Mouse (Mus musculus) gastrocnemius, postnatal 4 days (tissue): Measurements from ENCODE around the gene Gm28374. TPM values are rescaled to one million over a fixed set of nuclear protein-coding genes. Genes with fewer than 3 reads are reported as not detected.

Experiments used
- microRNA-seq: library from miRNA; unstranded; fragments of <30 nt; microRNA quantifications from one replicate; pipeline ENCODE4 v1.2.0, GENCODE M21; 2021
- total RNA-seq, 2 experiments: library from RNA; stranded (reverse); gene quantifications; 2 replicates each; pipeline ENCODE4 v1.2.3; 2021

Gene Gm28374
- total RNA-seq, 2 experiments from 2014 or later: 0.52 TPM; not detected in 1

Small RNAs within 50 kb of the gene (microRNA-seq; reads per million reads assigned to microRNA genes)
- gene Mir6988: 1.3 reads per million

Other genes starting within 250 kb of the Gm28374 start
- gene Frmd8, start 207.0 kb downstream of the Gm28374 start, total RNA-seq: 10 to 100 TPM; 16.2 to 16.7 TPM
- 1 to 10 TPM; 3.7 to 3.8 TPM for gene Slc25a45, start 204.4 kb downstream of the Gm28374 start, total RNA-seq
- 1 to 10 TPM; 1.5 to 2.6 TPM for gene Tigd3, start 188.1 kb downstream of the Gm28374 start, total RNA-seq
- gene Dpf2, start 169.2 kb downstream of the Gm28374 start, total RNA-seq: 100 to 1,000 TPM in 1 of 2 experiments, 10 to 100 TPM in 1; 97.8 to 121 TPM
- 10 to 100 TPM; 23.1 to 27.4 TPM for gene Cdc42ep2, start 157.4 kb downstream of the Gm28374 start, total RNA-seq
- gene Pola2, start 118.1 kb downstream of the Gm28374 start, total RNA-seq: 10 to 100 TPM; 24.6 to 28.6 TPM
- gene Slc22a20, start 96.1 kb downstream of the Gm28374 start, total RNA-seq: not detected
- 10 to 100 TPM; 70.9 to 79.6 TPM for gene Capn1, start 66.4 kb downstream of the Gm28374 start, total RNA-seq
- 10 to 100 TPM; 28.9 to 30.7 TPM for gene Syvn1, start 35.7 kb downstream of the Gm28374 start, total RNA-seq
- gene Mrpl49, start 24.5 kb downstream of the Gm28374 start, total RNA-seq: 10 to 100 TPM; 45.0 to 46.2 TPM
- gene Fau, start 24.4 kb downstream of the Gm28374 start, total RNA-seq: 1,000 to 10,000 TPM in 1 of 2 experiments, 100 to 1,000 TPM in 1; 949 to 1,029 TPM
- 10 to 100 TPM; 13.2 to 13.4 TPM for gene Znhit2, start 21.1 kb downstream of the Gm28374 start, total RNA-seq
- gene Tm7sf2, start 13.9 kb downstream of the Gm28374 start, total RNA-seq: 10 to 100 TPM in 1 of 2 experiments, 1 to 10 TPM in 1; 9.9 to 14.7 TPM
- 10 to 100 TPM; 35.4 to 37.7 TPM for gene Vps51, start 5.0 kb downstream of the Gm28374 start, total RNA-seq
- not detected for gene Tmem262, start 2.2 kb downstream of the Gm28374 start, total RNA-seq
- 10 to 100 TPM; 28.5 to 34.6 TPM for gene Zfpl1, start 2.7 kb upstream of the Gm28374 start, total RNA-seq
- 1 to 10 TPM; 7.7 to 8.1 TPM for gene Cdca5, start 2.7 kb upstream of the Gm28374 start, total RNA-seq
- under 1 TPM in 1 of 2 experiments, not detected in 1; 0.54 TPM for gene AC131692.1, start 12.2 kb upstream of the Gm28374 start, total RNA-seq
- gene Naaladl1, start 23.5 kb upstream of the Gm28374 start, total RNA-seq: under 1 TPM; 0.27 to 0.44 TPM
- 10 to 100 TPM; 14.8 to 16.2 TPM for gene Sac3d1, start 36.4 kb upstream of the Gm28374 start, total RNA-seq
- gene Snx15, start 46.0 kb upstream of the Gm28374 start, total RNA-seq: 10 to 100 TPM; 16.2 to 17.1 TPM
- gene Batf2, start 58.7 kb upstream of the Gm28374 start, total RNA-seq: under 1 TPM; 0.26 to 0.42 TPM
- 10 to 100 TPM; 60.2 to 61.7 TPM for gene Arl2, start 59.3 kb upstream of the Gm28374 start, total RNA-seq
- not detected for gene Majin, start 102.1 kb upstream of the Gm28374 start, total RNA-seq
- not detected for gene Gpha2, start 144.1 kb upstream of the Gm28374 start, total RNA-seq
- gene Ppp2r5b, start 153.6 kb upstream of the Gm28374 start, total RNA-seq: 10 to 100 TPM; 26.2 to 26.4 TPM
- gene Atg2a, start 159.4 kb upstream of the Gm28374 start, total RNA-seq: 10 to 100 TPM; 15.5 to 16.7 TPM
- 10 to 100 TPM; 91.3 to 93.9 TPM for gene Ehd1, start 194.5 kb upstream of the Gm28374 start, total RNA-seq
- gene Cdc42bpg, start 224.2 kb upstream of the Gm28374 start, total RNA-seq: 1 to 10 TPM; 6.9 to 7.7 TPM